Mouse (Mus musculus) liver, adult 2 months (tissue): ENCODE data around the gene Lyz1.

Experiments used
- CTCF ChIP-seq: fragments of 200-500 bp; IDR thresholded peaks from 2 replicates; pipeline ENCODE4 v1.5.1; 2011; ENCODE audit warnings: low read depth, low read length, control low read depth
- POLR2A ChIP-seq: fragments of 200-500 bp; IDR thresholded peaks from 2 replicates; pipeline ENCODE4 v1.6.1; 2011; ENCODE audit warnings: low read length, control low read depth; ENCODE audit not compliant: insufficient read depth; ENCODE audit errors: extremely low read depth

- TF ChIP-seq CTCF: no peak
- no peak for TF ChIP-seq POLR2A
Observed at GRCm38 (mm10) chr10:117282551-117282950, 10.1 kb downstream of the Lyz1 start.
